Mouse (Mus musculus): Measurements from ENCODE around the gene Primpol. TPM values are rescaled to one million over a fixed set of nuclear protein-coding genes. Genes with fewer than 3 reads are reported as not detected.

Primpol gene
- polyA plus RNA-seq, 1 experiment: 1.5 TPM

DNA sequence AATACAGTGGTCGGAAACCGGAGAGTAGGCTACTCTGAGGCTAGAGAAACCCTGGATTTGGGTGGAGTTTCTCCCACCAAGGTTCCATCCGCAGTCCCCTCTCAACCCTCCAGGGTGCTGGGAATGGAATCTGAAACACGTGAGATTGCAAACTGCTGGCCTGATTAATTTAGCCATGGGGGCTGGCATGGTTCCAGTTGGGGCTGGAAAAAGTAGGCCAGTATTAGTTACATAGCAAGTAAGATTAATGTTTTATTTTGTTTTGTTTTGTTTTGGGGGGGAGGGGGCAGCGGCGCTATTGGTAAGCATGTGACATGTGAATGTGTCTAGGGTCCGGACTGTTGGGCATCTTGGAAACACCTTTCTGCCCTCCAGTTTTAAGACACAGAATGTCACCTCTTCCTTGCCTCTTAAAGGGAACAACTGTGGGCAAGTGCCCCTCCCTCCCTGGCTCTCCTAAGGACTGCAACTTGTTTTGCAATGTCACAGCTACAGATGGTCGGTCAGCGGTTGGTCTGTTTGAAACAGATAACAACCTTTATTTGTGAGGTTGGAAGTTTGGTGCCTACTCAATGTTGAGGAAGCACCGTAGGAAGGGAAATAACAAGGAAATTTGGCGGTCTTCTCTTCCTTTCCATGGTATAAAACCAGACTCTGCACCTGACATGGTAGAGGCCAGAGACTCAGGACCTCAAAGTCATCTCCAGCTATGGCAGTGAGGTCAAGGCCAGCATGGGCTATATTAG, 70.4 kb downstream of the Primpol start:
- no peaks in the 10 kb centered on the region for H3K4me1 ChIP-seq (ENCODE audit: control insufficient read depth, insufficient read depth, low read length)
- no peaks in the 10 kb centered on the region for H3K36me3 ChIP-seq (ENCODE audit: control insufficient read depth, insufficient read depth, low read length)
- TF ChIP-seq POLR2A (IDR thresholded peaks at IDR 0.05; ENCODE audit: control insufficient read depth, low read depth, low read length) (no peak), CTCF (IDR thresholded peaks at IDR 0.05; ENCODE audit: control insufficient read depth, insufficient read depth, insufficient replicate concordance, low read depth, low read length) (no peak)
- H3K27me3 ChIP-seq (ENCODE audit: control insufficient read depth, insufficient read depth, low read length): no peaks in the 10 kb centered on the region
- no peak overlapping the region for H3K4me3 ChIP-seq (ENCODE audit: control insufficient read depth, low read depth, low read length)
- H3K27ac ChIP-seq (ENCODE audit: control insufficient read depth, insufficient read depth, low read depth, low read length): no peak overlapping the region

DNA sequence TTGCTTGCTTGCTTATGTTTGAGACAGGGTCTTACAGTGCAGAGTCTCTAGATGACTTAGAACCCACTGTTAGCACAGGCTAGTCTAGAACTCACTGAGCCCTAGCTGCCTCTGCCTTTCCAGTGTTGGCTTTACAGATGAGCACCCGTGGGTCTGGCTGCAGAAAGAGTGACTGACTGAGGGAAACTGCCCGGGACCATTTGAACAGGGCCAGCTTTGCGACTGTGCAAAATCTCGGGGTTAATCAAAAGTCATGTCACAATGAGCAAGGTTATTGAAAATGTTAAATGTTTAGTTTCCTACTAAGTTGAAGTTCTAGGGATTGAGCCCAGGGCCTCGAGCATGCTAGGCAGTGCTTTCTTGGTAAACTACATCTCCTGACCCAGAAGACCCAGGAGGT, 71.2 kb downstream of the Primpol start:
- no peak overlapping the region for H3K27ac ChIP-seq (ENCODE audit: control insufficient read depth, insufficient read depth, low read depth, low read length)
- TF ChIP-seq CTCF (IDR thresholded peaks at IDR 0.05; ENCODE audit: control insufficient read depth, insufficient read depth, insufficient replicate concordance, low read depth, low read length) (no peak), POLR2A (IDR thresholded peaks at IDR 0.05; ENCODE audit: control insufficient read depth, low read depth, low read length) (no peak)
- no peaks in the 10 kb centered on the region for H3K27me3 ChIP-seq (ENCODE audit: control insufficient read depth, insufficient read depth, low read length)
- no peak overlapping the region for H3K4me3 ChIP-seq (ENCODE audit: control insufficient read depth, low read depth, low read length)
- no peaks in the 10 kb centered on the region for H3K36me3 ChIP-seq (ENCODE audit: control insufficient read depth, insufficient read depth, low read length)
- no peaks in the 10 kb centered on the region for H3K4me1 ChIP-seq (ENCODE audit: control insufficient read depth, insufficient read depth, low read length)

DNA sequence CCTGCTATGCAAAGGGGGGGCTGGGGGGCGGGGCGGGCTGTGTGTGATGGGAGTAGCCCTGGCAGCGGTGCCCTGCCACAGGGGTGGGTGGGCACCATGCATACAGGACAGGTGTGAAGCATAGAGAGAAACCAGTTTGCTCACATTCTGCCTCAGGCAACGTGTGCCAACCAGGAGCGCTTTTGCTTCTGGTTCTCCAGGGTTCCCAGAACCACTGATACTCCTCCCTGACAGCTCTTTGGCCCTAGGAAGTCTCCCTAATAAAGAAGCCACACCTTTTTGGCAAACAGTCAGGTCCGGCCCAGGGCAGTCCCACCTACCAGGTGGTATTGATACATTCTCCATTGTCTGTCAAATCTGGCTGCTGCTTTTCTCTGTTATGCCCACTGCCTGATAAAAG, 73.3 kb downstream of the Primpol start:
- Histone ChIP-seq H3K36me3 (ENCODE audit: control insufficient read depth, insufficient read depth, low read length) (no peaks in the 10 kb centered on the region), H3K27me3 (ENCODE audit: control insufficient read depth, insufficient read depth, low read length) (no peaks in the 10 kb centered on the region), H3K4me1 (ENCODE audit: control insufficient read depth, insufficient read depth, low read length) (no peaks in the 10 kb centered on the region), H3K4me3 (ENCODE audit: control insufficient read depth, low read depth, low read length) (no peak overlapping the region), H3K27ac (ENCODE audit: control insufficient read depth, insufficient read depth, low read depth, low read length) (no peak overlapping the region)
- TF ChIP-seq POLR2A (IDR thresholded peaks at IDR 0.05; ENCODE audit: control insufficient read depth, low read depth, low read length) (no peak), CTCF (IDR thresholded peaks at IDR 0.05; ENCODE audit: control insufficient read depth, insufficient read depth, insufficient replicate concordance, low read depth, low read length) (no peak)

DNA sequence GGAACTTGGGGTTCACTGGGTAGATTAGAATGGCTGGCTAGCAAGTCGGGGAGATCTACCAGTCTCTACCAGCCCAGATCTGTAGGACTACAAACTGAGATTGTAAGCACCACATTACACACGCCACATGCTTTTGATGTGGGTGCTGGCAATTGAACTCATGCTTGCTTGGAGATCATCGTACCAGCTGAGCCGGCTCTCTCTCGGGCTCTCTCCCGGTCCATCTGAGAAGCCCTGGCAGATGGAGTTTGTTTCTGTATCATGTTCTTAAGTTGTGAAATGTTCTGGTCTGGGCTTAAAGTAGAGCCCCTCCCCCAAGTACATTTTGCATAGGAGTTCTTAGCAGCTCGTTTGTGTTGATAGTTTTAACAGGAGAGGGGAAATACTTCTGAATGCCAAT, 73.8 kb downstream of the Primpol start:
- TF ChIP-seq CTCF (IDR thresholded peaks at IDR 0.05; ENCODE audit: control insufficient read depth, insufficient read depth, insufficient replicate concordance, low read depth, low read length) (no peak), POLR2A (IDR thresholded peaks at IDR 0.05; ENCODE audit: control insufficient read depth, low read depth, low read length) (no peak)
- Histone ChIP-seq H3K36me3 (ENCODE audit: control insufficient read depth, insufficient read depth, low read length) (no peaks in the 10 kb centered on the region), H3K4me3 (ENCODE audit: control insufficient read depth, low read depth, low read length) (no peak overlapping the region), H3K4me1 (ENCODE audit: control insufficient read depth, insufficient read depth, low read length) (no peaks in the 10 kb centered on the region), H3K27ac (ENCODE audit: control insufficient read depth, insufficient read depth, low read depth, low read length) (no peak overlapping the region), H3K27me3 (ENCODE audit: control insufficient read depth, insufficient read depth, low read length) (no peaks in the 10 kb centered on the region)

DNA sequence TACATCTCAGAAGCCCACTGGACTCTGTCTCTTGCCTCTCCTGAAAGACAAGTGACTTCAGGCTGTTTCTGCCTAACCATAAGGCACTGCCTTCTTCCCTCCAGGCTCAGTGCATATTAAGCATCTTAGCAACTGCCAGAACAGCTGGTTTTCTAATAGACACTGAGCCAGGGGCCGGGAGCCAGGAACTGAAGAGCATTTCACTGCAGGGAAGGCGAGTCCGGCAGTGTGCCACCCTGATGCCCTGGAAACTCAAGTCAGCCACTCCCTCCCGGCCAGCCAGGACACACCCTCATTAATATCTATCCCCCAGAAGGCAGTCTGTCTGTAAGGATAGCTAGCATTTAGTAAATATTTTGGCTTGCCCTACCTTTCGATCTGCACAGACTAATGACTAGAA, 77.3 kb downstream of the Primpol start:
- no peaks in the 10 kb centered on the region for H3K36me3 ChIP-seq (ENCODE audit: control insufficient read depth, insufficient read depth, low read length)
- H3K27me3 ChIP-seq (ENCODE audit: control insufficient read depth, insufficient read depth, low read length): no peaks in the 10 kb centered on the region
- no peak overlapping the region for H3K4me3 ChIP-seq (ENCODE audit: control insufficient read depth, low read depth, low read length)
- TF ChIP-seq POLR2A (IDR thresholded peaks at IDR 0.05; ENCODE audit: control insufficient read depth, low read depth, low read length) (no peak), CTCF (IDR thresholded peaks at IDR 0.05; ENCODE audit: control insufficient read depth, insufficient read depth, insufficient replicate concordance, low read depth, low read length) (no peak)
- H3K27ac ChIP-seq (ENCODE audit: control insufficient read depth, insufficient read depth, low read depth, low read length): no peak overlapping the region
- H3K4me1 ChIP-seq (ENCODE audit: control insufficient read depth, insufficient read depth, low read length): no peaks in the 10 kb centered on the region

DNA sequence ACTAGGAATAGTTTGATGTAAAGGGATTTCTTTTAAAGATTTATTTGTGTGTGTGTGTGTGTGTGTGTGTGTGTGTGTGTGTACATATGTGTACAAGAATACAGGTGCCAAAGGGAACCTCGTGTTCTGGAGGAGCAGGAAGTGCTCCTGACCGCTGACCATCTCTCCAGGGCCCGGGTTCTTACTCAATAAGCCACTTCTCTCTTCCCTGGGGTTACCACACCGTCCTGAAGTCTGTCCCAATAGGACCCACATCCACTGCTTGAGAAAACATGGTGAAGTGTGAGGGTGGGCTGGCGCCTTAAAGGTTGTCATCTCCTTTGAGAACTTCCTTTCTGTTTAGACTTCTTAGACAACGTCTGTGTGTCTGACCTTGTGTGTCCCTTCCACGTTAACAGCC, 83.1 kb downstream of the Primpol start:
- no peaks in the 10 kb centered on the region for H3K36me3 ChIP-seq (ENCODE audit: control insufficient read depth, insufficient read depth, low read length)
- H3K27ac ChIP-seq (ENCODE audit: control insufficient read depth, insufficient read depth, low read depth, low read length): no peak overlapping the region
- H3K27me3 ChIP-seq (ENCODE audit: control insufficient read depth, insufficient read depth, low read length): no peaks in the 10 kb centered on the region
- H3K4me1 ChIP-seq (ENCODE audit: control insufficient read depth, insufficient read depth, low read length): no peaks in the 10 kb centered on the region
- TF ChIP-seq CTCF (IDR thresholded peaks at IDR 0.05; ENCODE audit: control insufficient read depth, insufficient read depth, insufficient replicate concordance, low read depth, low read length) (no peak), POLR2A (IDR thresholded peaks at IDR 0.05; ENCODE audit: control insufficient read depth, low read depth, low read length) (no peak)
- no peak overlapping the region for H3K4me3 ChIP-seq (ENCODE audit: control insufficient read depth, low read depth, low read length)

DNA sequence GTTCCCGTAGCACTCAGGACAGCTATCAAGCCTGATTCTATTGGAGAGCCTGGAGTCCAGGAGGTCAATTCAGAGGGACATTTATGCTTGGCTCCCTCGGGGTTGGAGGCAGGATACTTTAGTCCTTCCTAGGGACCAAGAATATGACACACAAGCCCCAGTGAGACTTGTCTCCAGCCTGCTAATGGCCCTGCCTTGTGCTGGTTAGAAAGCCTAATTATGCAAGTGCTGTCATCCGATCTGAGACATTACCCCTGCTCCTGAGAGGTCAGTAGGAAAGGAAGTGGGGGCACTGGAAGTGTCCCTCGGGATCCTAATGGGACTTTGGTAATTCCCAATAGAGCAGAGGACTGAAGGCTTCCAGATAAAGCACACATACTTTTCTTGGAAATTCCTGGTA, 86.5 kb downstream of the Primpol start:
- no peaks in the 10 kb centered on the region for H3K36me3 ChIP-seq (ENCODE audit: control insufficient read depth, insufficient read depth, low read length)
- H3K27ac ChIP-seq (ENCODE audit: control insufficient read depth, insufficient read depth, low read depth, low read length): no peak overlapping the region
- H3K4me3 ChIP-seq (ENCODE audit: control insufficient read depth, low read depth, low read length): no peak overlapping the region
- no peaks in the 10 kb centered on the region for H3K4me1 ChIP-seq (ENCODE audit: control insufficient read depth, insufficient read depth, low read length)
- no peaks in the 10 kb centered on the region for H3K27me3 ChIP-seq (ENCODE audit: control insufficient read depth, insufficient read depth, low read length)
- TF ChIP-seq POLR2A (IDR thresholded peaks at IDR 0.05; ENCODE audit: control insufficient read depth, low read depth, low read length) (no peak), CTCF (IDR thresholded peaks at IDR 0.05; ENCODE audit: control insufficient read depth, insufficient read depth, insufficient replicate concordance, low read depth, low read length) (no peak)

Data from testis, adult 2 months (tissue).